Mouse (Mus musculus) splenic B cell, adult 2 months (primary cell): ENCODE data around the gene Pirb.
"Not testable (repeated sequence)": the region's sequence is repeated elsewhere in the genome, so short reads cannot be mapped to it uniquely, and the experiment has no call there.

Experiments used
- DNase-seq: peaks from one replicate; pipeline ENCODE4 v3.0.0-alpha.2; 2011; ENCODE audit warnings: low read depth, low spot score
- H3K27me3 ChIP-seq: 2 replicates; pipeline ENCODE4 v1.6.1; 2012; ENCODE audit warnings: mild to moderate bottlenecking, low read length, moderate library complexity, mixed read lengths; ENCODE audit not compliant: control insufficient read depth, poor library complexity, insufficient read depth, severe bottlenecking
- H3K36me3 ChIP-seq: 2 replicates; pipeline ENCODE4 v1.6.1; 2012; ENCODE audit warnings: mild to moderate bottlenecking, low read length, moderate library complexity, mixed read lengths; ENCODE audit not compliant: control insufficient read depth, poor library complexity, insufficient read depth, severe bottlenecking

Pirb gene

DNA sequence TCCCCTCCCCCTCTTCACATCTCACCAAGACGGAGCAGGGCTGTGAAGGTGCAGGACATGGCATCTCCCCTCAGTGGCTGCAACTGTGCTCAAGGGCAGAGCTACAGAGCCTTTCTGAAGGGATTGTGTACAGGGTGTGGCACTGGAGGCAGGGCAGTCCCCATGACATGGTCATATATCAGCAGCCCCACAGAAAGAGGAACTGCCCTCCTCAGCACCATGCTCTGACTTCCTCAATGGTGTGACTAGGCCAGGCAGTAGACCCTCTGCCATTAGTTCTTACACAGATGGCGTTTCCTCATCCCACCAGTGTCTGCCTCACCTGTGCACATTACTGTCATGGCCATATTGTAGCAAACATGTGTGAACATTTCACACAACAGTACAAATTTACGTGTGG is at the start of gene Pirb:
Pirb (minus strand) TSS at position 124 of the 400 bp plus-strand sequence.
- not testable (repeated sequence) for H3K36me3 ChIP-seq, H3K27me3 ChIP-seq, DNase-seq

- not testable (repeated sequence) for DNase-seq, H3K36me3 ChIP-seq, H3K27me3 ChIP-seq
Observed at GRCm38 (mm10) chr7:3732675-3733074, 12.5 kb upstream of the Pirb start.

- not testable (repeated sequence) for DNase-seq, H3K36me3 ChIP-seq, H3K27me3 ChIP-seq
Observed at GRCm38 (mm10) chr7:3725459-3725858, 5.3 kb upstream of the Pirb start.

- Histone ChIP-seq H3K36me3 (peaks cover 13% of the 10 kb centered on the region), H3K27me3 (no peaks in the 10 kb centered on the region)
Observed at GRCm38 (mm10) chr7:3715249-3715648, 4.9 kb downstream of the Pirb start.

DNA sequence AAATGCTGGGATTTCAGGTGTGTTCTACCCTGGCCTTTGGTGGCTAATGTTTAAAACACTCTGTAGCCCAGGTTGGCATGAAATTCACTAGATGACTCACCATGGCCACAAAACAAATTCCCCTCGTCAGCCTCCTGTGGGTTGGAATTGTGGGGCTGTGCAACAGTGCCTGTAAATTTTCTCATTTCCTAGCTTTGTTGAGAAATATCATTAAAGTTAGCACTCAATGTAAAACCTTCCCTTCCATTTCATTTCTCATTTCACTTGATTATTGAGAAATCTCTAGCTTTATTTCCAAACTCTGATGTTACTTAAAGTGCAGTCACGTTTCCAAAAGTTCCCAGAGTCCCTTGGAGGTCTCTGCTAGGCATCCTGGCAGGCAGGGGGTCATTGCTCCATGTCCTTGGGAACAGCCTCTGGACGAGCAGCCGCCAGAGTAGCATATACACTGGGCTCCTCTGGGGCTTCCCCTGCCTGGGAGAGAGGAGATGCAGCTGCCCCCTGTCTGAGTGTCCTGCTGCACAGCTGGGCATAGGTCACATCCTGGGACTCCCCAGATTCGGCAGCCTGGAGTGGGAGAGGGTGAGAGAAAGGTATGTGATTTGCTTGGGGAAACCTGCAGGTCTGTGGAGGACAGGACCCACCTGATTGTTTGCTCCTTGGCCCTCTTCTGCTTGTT is 7.8 kb downstream of the Pirb start:
- DNase-seq, result no peak
- H3K36me3 ChIP-seq, result peaks cover 12% of the 10 kb centered on the region

More at GRCm38 (mm10) chr7:3715249-3715648, 4.9 kb downstream of the Pirb start:
- no peak for DNase-seq

GRCm38 (mm10) chr7:3709000-3709399 is 11.2 kb downstream of the Pirb start:
- DNase-seq, result no peak
- Histone ChIP-seq H3K27me3 (no peaks in the 10 kb centered on the region), H3K36me3 (peaks cover 8% of the 10 kb centered on the region; the same call in 1 of the 2 replicates)

More for the DNA sequence above, 7.8 kb downstream of the Pirb start:
- H3K27me3 ChIP-seq, result no peaks in the 10 kb centered on the region

DNA sequence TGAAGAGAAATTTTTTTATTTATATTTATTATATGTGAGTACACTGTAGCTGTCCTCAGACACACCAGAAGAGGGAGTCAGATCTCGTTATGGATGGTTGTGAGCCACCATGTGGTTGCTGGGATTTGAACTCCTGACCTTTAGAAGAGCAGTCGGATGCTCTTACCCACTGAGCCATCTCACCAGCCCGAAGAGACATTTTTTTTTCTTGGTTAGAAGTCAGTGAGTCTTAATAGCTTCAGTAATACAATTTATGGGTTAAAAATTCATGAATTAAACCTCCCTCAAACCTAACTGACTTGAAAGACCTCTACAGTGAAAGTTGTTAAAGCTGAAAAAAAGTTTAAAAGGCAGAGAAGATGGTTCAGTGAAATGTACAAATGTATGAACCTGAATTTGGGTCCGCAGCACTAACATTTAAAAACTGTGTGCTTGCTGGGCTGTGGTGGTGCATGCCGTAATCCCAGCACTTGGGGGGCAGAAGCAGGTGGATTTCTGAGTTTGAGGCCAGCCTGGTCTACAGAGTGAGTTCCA is 11.7 kb downstream of the Pirb start:
- not testable (repeated sequence) for H3K27me3 ChIP-seq, DNase-seq, H3K36me3 ChIP-seq

GRCm38 (mm10) chr7:3707568-3708413 is 12.4 kb downstream of the Pirb start:
- Histone ChIP-seq H3K36me3 (peaks cover 5% of the 10 kb centered on the region; the same call in 1 of the 2 replicates), H3K27me3 (no peaks in the 10 kb centered on the region)
- DNase-seq, result no peak

GRCm38 (mm10) chr7:3707027-3707426 is 13.2 kb downstream of the Pirb start:
- DNase-seq, result peak; percentile 84
- Histone ChIP-seq H3K27me3 (no peaks in the 10 kb centered on the region), H3K36me3 (peaks cover 3% of the 10 kb centered on the region; the same call in 1 of the 2 replicates)

GRCm38 (mm10) chr7:3706343-3706934 is 13.8 kb downstream of the Pirb start:
- no peaks in the 10 kb centered on the region for H3K27me3 ChIP-seq
- no peak for DNase-seq
- peaks cover 2% of the 10 kb centered on the region; the same call in 1 of the 2 replicates for H3K36me3 ChIP-seq

- H3K27me3 ChIP-seq, result no peaks in the 10 kb centered on the region
- no peak for DNase-seq
- peaks cover 2% of the 10 kb centered on the region; the same call in 1 of the 2 replicates for H3K36me3 ChIP-seq
Observed at GRCm38 (mm10) chr7:3705911-3706310, 14.3 kb downstream of the Pirb start.

DNA sequence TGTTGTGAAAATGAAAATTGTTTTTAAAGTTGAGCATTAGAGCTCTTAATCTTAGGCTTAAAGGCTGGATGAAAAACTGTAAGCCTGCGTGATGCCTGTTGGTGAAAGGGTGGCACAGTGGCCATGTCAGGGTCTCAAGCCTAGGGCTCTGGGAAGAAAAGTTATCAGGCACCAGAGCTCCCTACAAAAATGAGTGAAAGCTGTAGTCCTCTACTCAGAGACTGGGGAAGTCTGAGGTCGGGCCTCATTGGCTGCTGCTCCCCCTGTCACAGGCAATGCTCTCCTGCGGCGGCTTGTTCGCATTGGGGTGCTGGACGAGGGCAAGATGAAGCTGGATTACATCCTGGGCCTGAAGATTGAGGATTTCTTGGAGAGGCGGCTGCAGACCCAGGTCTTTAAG is 14.7 kb downstream of the Pirb start:
- H3K36me3 ChIP-seq, DNase-seq, H3K27me3 ChIP-seq: not testable (repeated sequence)

GRCm38 (mm10) chr7:3704475-3704874 is 15.7 kb downstream of the Pirb start:
- H3K27me3 ChIP-seq, result no peaks in the 10 kb centered on the region
- DNase-seq, result no peak

DNA sequence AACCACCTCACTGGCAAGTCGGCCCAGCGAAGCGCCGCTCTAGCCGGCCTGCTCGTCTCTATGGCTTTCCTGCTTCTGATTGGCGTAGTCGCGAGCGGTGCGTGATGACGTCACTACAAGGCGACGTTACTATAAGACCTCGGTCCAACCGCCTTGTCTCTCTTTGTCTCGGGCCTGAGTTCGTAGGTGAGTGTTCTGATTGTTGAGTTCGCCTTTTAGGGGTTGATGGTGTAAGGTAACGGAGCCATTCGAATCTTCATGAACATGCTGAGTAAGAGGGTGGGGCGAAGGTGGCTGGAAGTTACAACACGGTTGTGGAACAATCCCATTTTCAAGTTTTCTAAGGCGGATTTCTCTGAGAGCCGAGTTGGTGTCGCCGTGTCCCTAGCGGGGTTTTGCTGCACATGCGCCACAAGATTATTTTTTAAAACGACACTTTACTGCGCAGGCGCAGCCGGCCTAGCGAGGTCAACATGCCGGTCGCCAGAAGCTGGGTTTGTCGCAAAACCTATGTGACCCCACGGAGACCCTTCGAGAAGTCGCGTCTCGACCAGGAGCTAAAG is 16.2 kb downstream of the Pirb start, which contains the start of gene Rps9:
Rps9 (plus strand) TSS at position 115 of the 563 bp plus-strand sequence.
- Histone ChIP-seq H3K36me3 (peaks cover 2% of the 10 kb centered on the region; the same call in 1 of the 2 replicates), H3K27me3 (no peaks in the 10 kb centered on the region)
- peak; percentile 99 for DNase-seq

More at GRCm38 (mm10) chr7:3704475-3704874, 15.7 kb downstream of the Pirb start:
- H3K36me3 ChIP-seq, result peaks cover 2% of the 10 kb centered on the region; the same call in 1 of the 2 replicates
